Mouse (Mus musculus) spleen, embryonic (tissue): ENCODE results near the gene Spint1.

ENCODE experiments used
- CTCF ChIA-PET: fragments of 350-600 bp; sonication (Branson Sonifier 250); formaldehyde crosslinking; loops from one replicate; lab custom pipeline; 2022; lab: Charles Lee

Gene Spint1

GRCm38 (mm10) chr2:119292281-119292680 is 55.1 kb downstream of the Spint1 start:
- CTCF ChIA-PET, result interaction anchor here (0.7 kb wide), 1 partner anchor 1483 kb away, joined by 4 read pairs; no protein-coding TSS in a partner anchor

- CTCF ChIA-PET, result no interaction called here
Observed at GRCm38 (mm10) chr2:119292852-119293251, 55.7 kb downstream of the Spint1 start.

- CTCF ChIA-PET, result no interaction called here
Observed at GRCm38 (mm10) chr2:119293311-119293710, 56.1 kb downstream of the Spint1 start.

- CTCF ChIA-PET, result no interaction called here
Observed at GRCm38 (mm10) chr2:119293776-119294390, 56.7 kb downstream of the Spint1 start.

GRCm38 (mm10) chr2:119294411-119294810 is 57.2 kb downstream of the Spint1 start:
- CTCF ChIA-PET, result no interaction called here

- CTCF ChIA-PET, result no interaction called here
Observed at GRCm38 (mm10) chr2:119296756-119297155, 59.6 kb downstream of the Spint1 start.

GRCm38 (mm10) chr2:119297506-119297905 is 60.3 kb downstream of the Spint1 start:
- CTCF ChIA-PET, result interaction anchor here (0.5 to 0.7 kb wide), 2 partner anchors 130 to 237 kb away, joined by 3 read pairs; no protein-coding TSS in a partner anchor

DNA sequence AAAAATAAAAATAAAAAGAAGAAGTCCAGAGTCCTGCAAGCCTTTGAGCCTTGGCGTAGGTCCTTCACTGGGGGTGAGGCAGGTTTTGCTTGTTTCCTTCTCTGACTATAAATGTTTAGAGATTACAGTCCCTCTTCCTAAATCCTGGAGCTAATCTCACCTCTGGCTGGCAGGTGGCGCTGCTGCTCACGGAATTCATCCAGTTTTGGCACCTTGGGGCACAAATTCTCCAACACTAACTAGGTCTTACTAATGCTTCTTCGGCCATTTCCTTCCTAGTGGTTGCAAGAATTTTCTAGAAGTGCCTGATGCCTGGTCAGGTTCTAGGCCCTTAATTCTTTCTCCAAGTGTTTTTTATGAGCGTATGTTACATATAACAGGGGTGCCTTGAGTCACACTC is 61.2 kb downstream of the Spint1 start:
- CTCF ChIA-PET, result interaction anchor here (0.7 to 0.9 kb wide), 2 partner anchors 100 to 138 kb away, joined by 3 to 8 read pairs; no protein-coding TSS in a partner anchor

- CTCF ChIA-PET, result interaction anchor here (0.5 to 1.4 kb wide), 4 partner anchors 99 to 1829 kb away, joined by 3 to 8 read pairs (median 3); no protein-coding TSS in a partner anchor
Observed at GRCm38 (mm10) chr2:119298839-119299238, 61.7 kb downstream of the Spint1 start.
